Mouse (Mus musculus) embryonic fibroblast, embryonic 13.5 days (primary cell): ENCODE measurements around the gene Phgdh.

Experiments
- CTCF ChIP-seq: IDR thresholded peaks from 2 replicates; pipeline ENCODE4 v1.5.1; 2011; ENCODE audit warnings: mild to moderate bottlenecking, control low read depth, low read length, moderate library complexity, borderline replicate concordance; ENCODE audit not compliant: insufficient read depth
- POLR2A ChIP-seq: IDR thresholded peaks from 2 replicates; pipeline ENCODE4 v1.6.1; 2011; ENCODE audit warnings: low read depth, mild to moderate bottlenecking, control low read depth, low read length, moderate library complexity

DNA sequence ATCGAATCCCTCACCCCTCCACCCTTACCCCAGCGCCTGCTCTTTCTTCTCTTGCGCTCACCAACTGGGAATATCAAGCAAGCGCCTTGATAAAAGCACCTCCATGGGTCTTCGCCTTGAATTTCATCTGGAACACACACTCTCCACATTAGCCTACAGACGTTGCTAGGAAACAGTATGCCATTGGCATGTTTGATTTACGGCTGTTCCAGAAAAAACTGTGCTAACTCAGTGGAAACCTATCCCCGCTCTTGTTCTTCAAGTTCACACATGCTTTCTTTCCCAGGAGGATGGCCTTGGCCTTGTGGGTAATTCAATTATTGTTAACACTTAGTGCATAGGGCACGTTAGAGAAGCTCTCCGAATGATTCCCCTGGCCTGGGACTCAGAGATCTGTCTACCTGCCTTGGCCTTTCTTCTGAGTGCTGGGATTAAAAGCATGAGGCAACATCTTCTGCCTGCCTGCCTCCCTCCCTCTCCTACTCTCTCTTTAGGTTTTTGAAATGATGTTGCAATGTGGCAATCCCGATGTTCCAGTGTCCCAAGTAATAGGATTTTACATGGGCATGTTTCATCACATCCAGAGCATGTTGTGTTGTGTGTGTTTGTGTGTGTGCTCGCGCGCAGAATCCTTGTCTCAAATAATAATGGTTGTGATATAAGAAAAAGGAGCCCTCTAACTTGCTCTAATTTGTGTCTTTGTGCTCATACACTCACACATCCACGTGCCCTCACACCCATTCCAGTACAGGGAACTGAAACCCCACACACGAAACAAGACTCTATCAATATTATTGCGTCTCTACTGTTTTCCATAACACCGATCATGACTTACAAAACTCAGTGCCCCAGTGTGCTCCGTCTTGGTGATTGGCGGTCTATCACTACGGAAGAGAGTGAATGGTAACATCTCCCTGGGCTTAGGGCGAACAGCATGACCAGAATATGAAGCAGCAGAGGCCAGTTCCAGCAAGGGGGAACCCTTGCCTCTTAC lies 2.8 kb downstream of the Phgdh start:
- TF ChIP-seq CTCF (no peak), POLR2A (no peak)
